Mouse (Mus musculus): ENCODE results near the gene Fndc3b. TPM values are rescaled to one million over a fixed set of nuclear protein-coding genes. Genes with fewer than 3 reads are reported as not detected.

Fndc3b gene
- 10.1 and 11.7 TPM in 2 replicates for polyA plus RNA-seq (2015; fragmentation: Nextera tagmentation; extraction: Ambion mirVana)

- H3K4me2 ChIP-seq: peak within 1 kb of the TSS; percentile 71
- ATAC-seq (ENCODE audit: low read depth): peak; percentile 95
- peak within 1 kb of the TSS; percentile 95 for H3K27ac ChIP-seq (replicated peaks)
- 0 out of 2 replicates have a peak, but pooled peaks cover 6% of the 10 kb centered on the region for H3K27me3 ChIP-seq
- peak within 1 kb of the TSS; percentile 89 for H3K9ac ChIP-seq
- no peaks in the 10 kb centered on the region for H3K9me3 ChIP-seq
- no peaks in the 10 kb centered on the region for H3K36me3 ChIP-seq
- H3K4me1 ChIP-seq (replicated peaks): peaks cover 25% of the 10 kb centered on the region
- peak within 1 kb of the TSS; percentile 81 for H3K4me3 ChIP-seq
- 1% methylated on average over 84 of the region's 90 CpGs for WGBS
Observed at GRCm38 (mm10) chr3:27710648-27711428, at the start of gene Fndc3b. Gene Fndc3b, minus strand, starts transcription at chr3:27711307.

DNA sequence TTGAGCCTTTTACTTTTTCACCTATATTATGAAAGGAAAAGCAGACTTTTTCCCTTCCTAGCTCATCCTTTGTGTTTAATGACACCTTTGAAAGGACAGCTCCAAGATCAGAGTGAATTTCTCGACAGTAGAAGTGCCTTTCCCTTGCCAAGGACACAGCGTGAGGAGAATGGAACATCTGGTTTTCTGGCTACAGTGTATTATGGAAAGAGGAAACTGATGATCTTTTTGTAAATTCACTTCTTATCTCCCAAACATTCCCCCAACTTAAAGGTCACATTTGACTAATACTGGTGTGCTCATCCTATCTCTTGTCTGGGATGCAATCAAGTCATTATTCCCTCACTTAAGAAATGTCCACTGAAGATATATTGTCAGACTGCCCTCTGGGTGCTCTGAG, 49.2 kb upstream of the Fndc3b start:
- no peak for ATAC-seq (ENCODE audit: low read depth)
- no peaks in the 10 kb centered on the region for H3K9me3 ChIP-seq
- 48% methylated on average over 2 of the region's 2 CpGs for WGBS
- H3K4me2 ChIP-seq: no peak overlapping the region
- H3K27ac ChIP-seq (replicated peaks): no peak overlapping the region
- H3K36me3 ChIP-seq: no peaks in the 10 kb centered on the region
- no peak overlapping the region for H3K4me3 ChIP-seq
- H3K27me3 ChIP-seq: no peaks in the 10 kb centered on the region
- H3K9ac ChIP-seq: no peak overlapping the region
- H3K4me1 ChIP-seq (replicated peaks): no peaks in the 10 kb centered on the region

DNA sequence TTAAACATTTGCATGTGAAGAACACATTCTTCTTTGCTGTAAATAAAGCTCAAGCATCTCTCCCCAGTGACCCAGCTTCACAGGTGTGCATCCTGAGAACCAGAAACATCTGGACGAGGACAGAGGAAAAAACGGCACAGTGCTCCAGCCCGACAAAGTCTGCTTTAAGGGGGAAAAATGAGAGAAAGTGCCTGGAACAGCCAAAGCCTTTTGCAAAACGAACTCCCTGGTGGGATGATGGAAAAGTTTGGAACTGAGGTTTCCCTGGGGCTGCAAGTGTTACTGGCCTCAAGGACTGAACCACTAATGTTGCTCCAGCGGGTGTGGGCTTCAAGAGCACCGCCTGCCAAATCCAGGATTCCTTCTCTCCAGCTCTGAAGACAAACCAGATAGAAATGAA, 47.9 kb upstream of the Fndc3b start:
- H3K27me3 ChIP-seq: no peaks in the 10 kb centered on the region
- no peak overlapping the region for H3K9ac ChIP-seq
- no peaks in the 10 kb centered on the region for H3K4me1 ChIP-seq (replicated peaks)
- H3K4me3 ChIP-seq: no peak overlapping the region
- no peaks in the 10 kb centered on the region for H3K9me3 ChIP-seq
- H3K27ac ChIP-seq (replicated peaks): no peak overlapping the region
- no peak for ATAC-seq (ENCODE audit: low read depth)
- H3K4me2 ChIP-seq: no peak overlapping the region
- WGBS: 62% methylated on average over 6 of the region's 6 CpGs
- no peaks in the 10 kb centered on the region for H3K36me3 ChIP-seq

DNA sequence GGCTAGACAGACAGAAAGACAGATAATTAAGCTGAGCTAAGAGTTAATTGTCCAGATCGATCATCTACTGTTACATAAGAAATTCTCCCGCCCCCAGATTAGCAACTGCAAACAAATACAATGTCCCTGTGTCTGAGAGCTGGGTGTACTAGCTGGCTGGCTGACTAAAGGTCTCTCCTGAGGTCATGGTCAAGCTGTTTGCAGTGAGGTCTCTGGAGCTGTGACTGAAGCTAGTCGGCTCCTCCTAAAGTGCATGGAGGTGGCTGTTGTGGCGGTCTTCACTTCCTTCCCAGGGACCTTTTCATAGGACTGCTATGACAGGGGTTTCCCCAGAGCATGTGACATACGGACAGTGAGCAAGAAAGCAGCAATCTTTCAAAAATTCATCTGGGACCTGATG, 40.5 kb upstream of the Fndc3b start:
- 76% methylated on average over 5 of the region's 5 CpGs for WGBS
- no peak for ATAC-seq (ENCODE audit: low read depth)
- Histone ChIP-seq H3K27me3 (no peaks in the 10 kb centered on the region), H3K36me3 (no peaks in the 10 kb centered on the region), H3K4me3 (no peak overlapping the region), H3K4me2 (no peak overlapping the region), H3K9me3 (no peaks in the 10 kb centered on the region), H3K4me1 (replicated peaks) (no peaks in the 10 kb centered on the region), H3K27ac (replicated peaks) (no peak overlapping the region), H3K9ac (no peak overlapping the region)

- 90% methylated on average over 5 of the region's 5 CpGs for WGBS
- no peaks in the 10 kb centered on the region for H3K36me3 ChIP-seq
- no peak for ATAC-seq (ENCODE audit: low read depth)
Observed at GRCm38 (mm10) chr3:27751156-27751555, 40.0 kb upstream of the Fndc3b start.

DNA sequence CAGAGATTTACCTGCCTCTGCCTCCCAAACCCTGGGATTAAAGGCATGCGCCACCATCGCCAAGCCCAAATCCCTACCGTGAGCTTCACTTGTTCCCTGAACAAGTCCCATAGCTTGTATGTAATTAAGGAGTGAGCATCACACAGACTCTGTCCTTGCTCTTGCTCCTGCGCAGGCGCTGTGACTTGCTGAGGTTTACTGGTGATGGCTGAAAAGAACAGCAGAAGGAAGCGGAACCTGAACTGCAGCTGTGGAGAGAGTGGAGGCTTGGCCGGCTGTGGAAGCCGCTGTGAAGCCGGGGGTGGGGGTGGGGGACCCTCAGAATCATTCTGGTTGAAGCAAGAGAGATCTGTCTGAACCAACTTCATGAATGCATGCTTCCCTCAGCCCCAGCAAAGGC, 34.5 kb upstream of the Fndc3b start:
- WGBS: 99% methylated on average over 9 of the region's 9 CpGs
- ATAC-seq (ENCODE audit: low read depth): no peak

More at GRCm38 (mm10) chr3:27751156-27751555, 40.0 kb upstream of the Fndc3b start:
- Histone ChIP-seq H3K9me3 (no peaks in the 10 kb centered on the region), H3K27ac (replicated peaks) (no peak overlapping the region), H3K4me1 (replicated peaks) (no peaks in the 10 kb centered on the region), H3K9ac (no peak overlapping the region), H3K27me3 (no peaks in the 10 kb centered on the region), H3K4me3 (no peak overlapping the region), H3K4me2 (no peak overlapping the region)

GRCm38 (mm10) chr3:27744754-27745153, 33.6 kb upstream of the Fndc3b start:
- Histone ChIP-seq H3K36me3 (no peaks in the 10 kb centered on the region), H3K9me3 (no peaks in the 10 kb centered on the region), H3K27ac (replicated peaks) (no peak overlapping the region), H3K27me3 (no peaks in the 10 kb centered on the region), H3K4me1 (replicated peaks) (no peaks in the 10 kb centered on the region), H3K9ac (no peak overlapping the region), H3K4me2 (no peak overlapping the region), H3K4me3 (no peak overlapping the region)
- no peak for ATAC-seq (ENCODE audit: low read depth)
- 59% methylated on average over 7 of the region's 7 CpGs for WGBS

More for the DNA sequence above, 34.5 kb upstream of the Fndc3b start:
- Histone ChIP-seq H3K36me3 (no peaks in the 10 kb centered on the region), H3K27ac (replicated peaks) (no peak overlapping the region), H3K9me3 (no peaks in the 10 kb centered on the region), H3K4me2 (no peak overlapping the region), H3K4me3 (no peak overlapping the region), H3K9ac (no peak overlapping the region), H3K4me1 (replicated peaks) (no peaks in the 10 kb centered on the region), H3K27me3 (no peaks in the 10 kb centered on the region)

DNA sequence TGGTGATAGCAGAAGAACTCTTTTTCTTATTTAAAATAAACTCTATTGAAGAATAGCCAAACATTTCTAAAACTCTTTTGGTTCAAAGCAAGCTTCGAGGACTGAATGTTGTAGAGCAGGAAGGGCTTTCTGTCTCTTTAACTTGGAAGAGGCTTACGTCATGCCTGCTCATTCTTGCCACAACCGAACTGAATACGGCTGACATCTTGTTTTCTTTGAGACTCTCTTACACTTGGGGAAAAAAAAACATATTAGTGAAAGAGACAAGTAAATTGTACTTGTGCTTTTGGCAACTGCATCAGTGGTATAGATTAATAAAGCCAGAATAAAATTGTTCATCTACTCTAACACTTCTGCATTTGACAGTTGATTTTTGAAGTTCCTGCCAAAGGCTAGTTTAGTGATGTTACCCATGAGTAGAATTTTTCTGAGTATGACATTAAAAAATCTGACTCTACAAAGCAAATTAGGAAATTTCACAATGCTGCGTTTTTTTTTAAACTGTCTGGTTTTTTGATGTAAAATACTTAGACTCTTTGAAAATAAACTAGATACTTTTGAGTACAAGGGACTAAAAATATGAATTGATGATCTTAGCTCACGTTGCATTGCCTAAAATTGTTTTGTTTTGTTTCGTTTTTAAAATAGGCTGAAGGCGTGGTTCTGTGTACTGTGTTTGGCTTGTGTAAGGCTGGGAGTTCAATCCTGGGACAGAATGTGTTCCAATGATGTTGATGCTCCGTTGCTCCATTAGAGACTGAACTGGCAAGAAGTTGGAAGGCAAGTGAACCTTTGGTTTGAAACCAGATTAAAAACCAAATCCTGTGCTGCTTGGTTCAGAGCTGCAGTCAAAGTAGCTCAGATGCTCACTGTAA, 32.4 kb upstream of the Fndc3b start:
- WGBS: 86% methylated on average over 9 of the region's 9 CpGs
- H3K4me1 ChIP-seq (replicated peaks): no peaks in the 10 kb centered on the region
- H3K36me3 ChIP-seq: no peaks in the 10 kb centered on the region
- no peaks in the 10 kb centered on the region for H3K27me3 ChIP-seq
- no peak overlapping the region for H3K4me3 ChIP-seq
- no peak overlapping the region for H3K4me2 ChIP-seq
- no peak overlapping the region for H3K27ac ChIP-seq (replicated peaks)
- no peak for ATAC-seq (ENCODE audit: low read depth)
- H3K9me3 ChIP-seq: no peaks in the 10 kb centered on the region
- H3K9ac ChIP-seq: no peak overlapping the region

GRCm38 (mm10) chr3:27742124-27742523, 31.0 kb upstream of the Fndc3b start:
- 78% methylated on average over 2 of the region's 2 CpGs for WGBS
- no peak overlapping the region for H3K4me2 ChIP-seq
- H3K9me3 ChIP-seq: no peaks in the 10 kb centered on the region
- no peak overlapping the region for H3K27ac ChIP-seq (replicated peaks)
- no peaks in the 10 kb centered on the region for H3K36me3 ChIP-seq
- H3K27me3 ChIP-seq: no peaks in the 10 kb centered on the region
- ATAC-seq (ENCODE audit: low read depth): no peak
- no peaks in the 10 kb centered on the region for H3K4me1 ChIP-seq (replicated peaks)
- H3K9ac ChIP-seq: no peak overlapping the region
- no peak overlapping the region for H3K4me3 ChIP-seq

GRCm38 (mm10) chr3:27740136-27740535, 29.0 kb upstream of the Fndc3b start:
- Histone ChIP-seq H3K4me2 (no peak overlapping the region), H3K27ac (replicated peaks) (no peak overlapping the region), H3K36me3 (no peaks in the 10 kb centered on the region), H3K9me3 (no peaks in the 10 kb centered on the region), H3K27me3 (no peaks in the 10 kb centered on the region), H3K4me3 (no peak overlapping the region), H3K4me1 (replicated peaks) (peaks cover 9% of the 10 kb centered on the region; the same call in 1 of the 2 replicates), H3K9ac (no peak overlapping the region)
- ATAC-seq (ENCODE audit: low read depth): no peak
- WGBS: 56% methylated on average over 7 of the region's 7 CpGs

- no peak for ATAC-seq (ENCODE audit: low read depth)
- H3K4me2 ChIP-seq: peak overlapping the region; percentile 26
Observed at GRCm38 (mm10) chr3:27736180-27736579, 25.1 kb upstream of the Fndc3b start.

DNA sequence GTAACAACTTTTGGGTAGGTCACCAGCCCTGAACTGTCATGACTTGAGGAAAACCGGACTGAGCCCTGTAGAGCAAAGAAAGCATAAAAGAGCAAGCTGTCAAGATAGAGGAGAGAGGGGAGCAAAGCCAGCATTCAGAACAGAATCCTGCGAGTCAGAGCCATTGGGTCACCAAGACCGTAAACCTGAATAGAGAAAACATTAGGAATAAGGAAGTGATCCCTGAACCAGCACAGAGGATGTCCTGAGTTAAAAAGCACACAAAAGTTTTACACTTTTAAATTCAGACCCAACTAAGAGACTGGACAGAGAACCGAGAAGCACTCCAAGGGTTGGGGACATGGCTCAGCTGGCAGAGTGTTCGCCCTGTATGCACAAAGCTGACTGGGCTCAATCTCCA, 24.0 kb upstream of the Fndc3b start:
- Histone ChIP-seq H3K4me1 (replicated peaks) (peaks cover 9% of the 10 kb centered on the region; the same call in 1 of the 2 replicates), H3K27me3 (no peaks in the 10 kb centered on the region), H3K36me3 (no peaks in the 10 kb centered on the region), H3K27ac (replicated peaks) (no peak overlapping the region), H3K4me2 (no peak overlapping the region), H3K9ac (no peak overlapping the region), H3K9me3 (no peaks in the 10 kb centered on the region), H3K4me3 (no peak overlapping the region)
- 71% methylated on average over 5 of the region's 5 CpGs for WGBS
- ATAC-seq (ENCODE audit: low read depth): no peak

More at GRCm38 (mm10) chr3:27736180-27736579, 25.1 kb upstream of the Fndc3b start:
- H3K9ac ChIP-seq: no peak overlapping the region
- WGBS: 11% methylated on average over 9 of the region's 9 CpGs
- H3K36me3 ChIP-seq: no peaks in the 10 kb centered on the region
- no peaks in the 10 kb centered on the region for H3K9me3 ChIP-seq
- no peak overlapping the region for H3K27ac ChIP-seq (replicated peaks)
- no peak overlapping the region for H3K4me3 ChIP-seq
- H3K27me3 ChIP-seq: no peaks in the 10 kb centered on the region
- peaks cover 9% of the 10 kb centered on the region; the same call in 1 of the 2 replicates for H3K4me1 ChIP-seq (replicated peaks)

Measured in neural tube, embryonic 13.5 days (tissue).